In genomic region chr3:107334202-107334934, GRCm38 (mm10) we compare ENCODE assay signal across 9 mouse cellular contexts. TPM values are rescaled to one million over a fixed set of nuclear protein-coding genes. Genes with fewer than 3 reads are reported as not detected.
DNase-seq lines count a peak whose midpoint lies in the region; ATAC-seq and TF ChIP-seq lines count a peak whose summit lies in the region.
"Had no signal": no experiment of that assay in that cellular context is flagged by ENCODE, and none has a peak within 500 bp of the region (broad histone marks: within the 10 kb centered on the region; RNA-seq: fewer than 3 reads in every experiment).

No protein-coding gene starts in this region.

- H3K9ac ChIP-seq in heart, embryonic 16.5 days (ENCODE audit: low read length): peak overlapping the region; percentile 95
- H3K9ac ChIP-seq in ES-E14 (ENCODE audit: insufficient read depth, low read depth, low read length, poor library complexity, severe bottlenecking): peak overlapping the region; percentile 99
- peak overlapping the region; percentile 87 for H3K9ac ChIP-seq in forebrain, embryonic 14.5 days (ENCODE audit: low read length)
- peak overlapping the region; percentile 85 for H3K9ac ChIP-seq in liver, embryonic 16.5 days (ENCODE audit: low read depth, low read length)

- in situ Hi-C loops in ES-E14 (cut with MboI; ENCODE audit: low sequenced_read_pairs in 2 of 2, unreplicated experiment in 2 of 2): no loop called here

- 10% methylated on average over 12 of the region's 12 CpGs for WGBS in heart, embryonic 16.5 days
- WGBS in forebrain, embryonic 14.5 days: 11% methylated on average over 12 of the region's 12 CpGs
- WGBS in liver, embryonic 16.5 days (ENCODE audit: insufficient replicate concordance): 8% methylated on average over 12 of the region's 12 CpGs

- DNase-seq in heart, adult 8-10 months (ENCODE audit: low spot score): no peak
- no peak for DNase-seq in ES-E14 (ENCODE audit: low read depth, low spot score)
- no peak for DNase-seq in forebrain, embryonic 14.5 days (ENCODE audit: low spot score)
- no peak for DNase-seq in layer of hippocampus, adult 18-20 months (ENCODE audit: low spot score in 2 of 2)
- no peak for DNase-seq in cerebellum, postnatal 10 days
- DNase-seq in spleen, postnatal 36 days (ENCODE audit: low spot score in 2 of 2): no peak

- peaks cover 15% of the 10 kb centered on the region; the same call in 1 of the 2 replicates for H3K36me3 ChIP-seq in heart, embryonic 16.5 days (ENCODE audit: control insufficient read depth, insufficient read depth)
- peaks cover 24% of the 10 kb centered on the region for H3K36me3 ChIP-seq in ES-E14 (ENCODE audit: control insufficient read depth, insufficient read depth, low read length, poor library complexity, severe bottlenecking)
- peaks cover 18% of the 10 kb centered on the region for H3K36me3 ChIP-seq in forebrain, embryonic 14.5 days (ENCODE audit: control insufficient read depth, insufficient read depth, low read length)
- H3K36me3 ChIP-seq in liver, embryonic 16.5 days (ENCODE audit: control insufficient read depth, insufficient read depth): peaks cover 18% of the 10 kb centered on the region

- H3K27ac ChIP-seq in heart, embryonic 16.5 days (ENCODE audit: low read length): peak overlapping the region; percentile 99
- H3K27ac ChIP-seq in ES-E14 (ENCODE audit: insufficient read depth, low read depth, low read length, poor library complexity, severe bottlenecking): peak overlapping the region; percentile 96
- peak overlapping the region; percentile 94 for H3K27ac ChIP-seq in forebrain, embryonic 14.5 days (ENCODE audit: low read depth, low read length)
- H3K27ac ChIP-seq in liver, embryonic 16.5 days (ENCODE audit: low read length): peak overlapping the region; percentile 99

- peak overlapping the region; percentile 92 for H3K4me2 ChIP-seq in heart, embryonic 16.5 days (ENCODE audit: low read depth, low read length)
- H3K4me2 ChIP-seq in forebrain, embryonic 14.5 days (ENCODE audit: low read length): peak overlapping the region; percentile 62
- peak overlapping the region; percentile 89 for H3K4me2 ChIP-seq in liver, embryonic 16.5 days (ENCODE audit: low read depth, low read length)

- peak overlapping the region; percentile 80 for H3K4me3 ChIP-seq in heart, embryonic 16.5 days (ENCODE audit: low read length)
- peak overlapping the region; percentile 89 to 99 for H3K4me3 ChIP-seq in ES-E14 (ENCODE audit: insufficient read depth in 1 of 2, low read depth in 1 of 2, low read length in 2 of 2, poor library complexity in 1 of 2, severe bottlenecking in 1 of 2)
- peak overlapping the region; percentile 96 for H3K4me3 ChIP-seq in forebrain, embryonic 14.5 days (ENCODE audit: low read depth, low read length)
- H3K4me3 ChIP-seq in liver, embryonic 16.5 days (ENCODE audit: low read depth, low read length): peak overlapping the region; percentile 99

- no peaks in the 10 kb centered on the region for H3K9me3 ChIP-seq in heart, embryonic 16.5 days (replicated peaks; ENCODE audit: control insufficient read depth, low read length)
- no peaks in the 10 kb centered on the region for H3K9me3 ChIP-seq in ES-E14 (ENCODE audit: control insufficient read depth, insufficient read depth, low read depth, low read length)
- no peaks in the 10 kb centered on the region for H3K9me3 ChIP-seq in forebrain, embryonic 14.5 days (replicated peaks; ENCODE audit: control insufficient read depth, low read length)
- no peaks in the 10 kb centered on the region for H3K9me3 ChIP-seq in liver, embryonic 16.5 days (replicated peaks; ENCODE audit: control insufficient read depth, low read length)

- no peak for ATAC-seq in heart, embryonic 16.5 days (replicated peaks; ENCODE audit: extremely low read depth, insufficient read depth, low FRiP score)
- no peak for ATAC-seq in forebrain, embryonic 14.5 days
- ATAC-seq in liver, embryonic 16.5 days (ENCODE audit: low read depth): no peak

- peaks cover 25% of the 10 kb centered on the region for H3K4me1 ChIP-seq in heart, embryonic 16.5 days (ENCODE audit: control insufficient read depth, insufficient read depth, low read length)
- peaks cover 2 to 12% of the 10 kb centered on the region in 2 experiments for H3K4me1 ChIP-seq in ES-E14 (ENCODE audit: control insufficient read depth in 2 of 2, insufficient read depth in 2 of 2, low read length in 2 of 2, poor library complexity in 1 of 2)
- peaks cover 21% of the 10 kb centered on the region for H3K4me1 ChIP-seq in forebrain, embryonic 14.5 days (ENCODE audit: control insufficient read depth, insufficient read depth, low read length)
- peaks cover 20% of the 10 kb centered on the region for H3K4me1 ChIP-seq in liver, embryonic 16.5 days (ENCODE audit: control insufficient read depth, low read depth, low read length)

- no peaks in the 10 kb centered on the region for H3K27me3 ChIP-seq in heart, embryonic 16.5 days (ENCODE audit: control insufficient read depth, insufficient read depth, low read length)
- no peaks in the 10 kb centered on the region for H3K27me3 ChIP-seq in forebrain, embryonic 14.5 days (replicated peaks; ENCODE audit: control insufficient read depth, insufficient read depth, low read length)
- H3K27me3 ChIP-seq in liver, embryonic 16.5 days (ENCODE audit: control insufficient read depth, insufficient read depth, low read depth, low read length): no peaks in the 10 kb centered on the region

TF ChIP-seq in ES-E14, 5 proteins besides CTCF, POLR2A, EP300 and RAD21:
- no peak for TF ChIP-seq MAFK (IDR thresholded peaks at IDR 0.05; ENCODE audit: insufficient read depth, low read depth, low read length)
- no peak for TF ChIP-seq HCFC1 (IDR thresholded peaks at IDR 0.05; ENCODE audit: borderline replicate concordance, insufficient read depth, low read length)
- no peak for TF ChIP-seq ZNF384 (IDR thresholded peaks at IDR 0.05; ENCODE audit: low read depth, low read length)
- TF ChIP-seq CHD2 (IDR thresholded peaks at IDR 0.05; ENCODE audit: low read depth, low read length): no peak
- TF ChIP-seq ZC3H11A (IDR thresholded peaks at IDR 0.05; ENCODE audit: borderline replicate concordance, low read depth, low read length): no peak

RNA-seq across cellular contexts. Expression of gene Rbm15, which starts 0.9 kb away (rescaled TPM):
- 10.5 and 10.8 TPM in 2 replicates for polyA plus RNA-seq in heart, embryonic 16.5 days (2015; fragmentation: Nextera tagmentation; extraction: Ambion mirVana)
- total RNA-seq in heart, adult 8-10 months (2022): 10 to 100 TPM; 21.6 to 23.9 (median 22.4) TPM
- 48.5 and 53.8 TPM in 2 replicates for total RNA-seq in ES-E14 (2012; rRNA removed)
- 9.1 and 10.2 TPM in 2 replicates for polyA plus RNA-seq in forebrain, embryonic 14.5 days (2014; fragmentation: Nextera tagmentation; extraction: Ambion mirVana)
- polyA plus RNA-seq in liver, embryonic 16.5 days (2015; fragmentation: Nextera tagmentation; extraction: Ambion mirVana): 8.1 and 8.2 TPM in 2 replicates
- total RNA-seq in layer of hippocampus, adult 18-20 months (2021): 10 to 100 TPM; 26.2 to 27.1 TPM

RNA-seq across cellular contexts. Expression of gene Slc16a4, which starts 43.3 kb away (rescaled TPM):
- 1.0 and 1.2 TPM in 2 replicates for polyA plus RNA-seq in heart, embryonic 16.5 days (2015; fragmentation: Nextera tagmentation; extraction: Ambion mirVana)
- under 1 TPM; 0.19 to 0.81 (median 0.44) TPM for total RNA-seq in heart, adult 8-10 months (2022)
- 0.42 and 0.85 TPM in 2 replicates for total RNA-seq in ES-E14 (2012; rRNA removed)
- 2.2 and 2.6 TPM in 2 replicates for polyA plus RNA-seq in forebrain, embryonic 14.5 days (2014; fragmentation: Nextera tagmentation; extraction: Ambion mirVana)
- 0.30 and 0.39 TPM in 2 replicates for polyA plus RNA-seq in liver, embryonic 16.5 days (2015; fragmentation: Nextera tagmentation; extraction: Ambion mirVana)
- under 1 TPM; 0.43 to 0.77 TPM for total RNA-seq in layer of hippocampus, adult 18-20 months (2021)
- total RNA-seq: hematopoietic stem cell, adult 5-6 weeks had no signal

RNA-seq across cellular contexts. Expression of gene Lamtor5, which starts 55.7 kb away (rescaled TPM):
- polyA plus RNA-seq in heart, embryonic 16.5 days (2015; fragmentation: Nextera tagmentation; extraction: Ambion mirVana): 169 and 172 TPM in 2 replicates
- 10 to 100 TPM; 64.5 to 71.1 (median 67.1) TPM for total RNA-seq in heart, adult 8-10 months (2022)
- total RNA-seq in ES-E14 (2012; rRNA removed): 58.9 and 76.9 TPM in 2 replicates
- 242 and 292 TPM in 2 replicates for polyA plus RNA-seq in forebrain, embryonic 14.5 days (2014; fragmentation: Nextera tagmentation; extraction: Ambion mirVana)
- polyA plus RNA-seq in liver, embryonic 16.5 days (2015; fragmentation: Nextera tagmentation; extraction: Ambion mirVana): 88.2 and 90.1 TPM in 2 replicates
- total RNA-seq in layer of hippocampus, adult 18-20 months (2021): 10 to 100 TPM; 64.6 to 66.1 TPM
